Mouse (Mus musculus) stomach, embryonic 14.5 days (tissue): Measurements from ENCODE around the gene Mettl15. TPM values are rescaled to one million over a fixed set of nuclear protein-coding genes. Genes with fewer than 3 reads are reported as not detected.

Experiments
- microRNA-seq: library from miRNA; unstranded; fragments of <30 nt; microRNA quantifications from one replicate; pipeline ENCODE4, GENCODE M21; 2016
- polyA plus RNA-seq: library from polyadenylated mRNA; unstranded; fragments of >200 nt; fragmentation: Nextera tagmentation; extraction: Ambion mirVana; gene quantifications from 2 replicates; pipeline ENCODE4 v1.2.1, GENCODE M21; 2014

Gene Mettl15
- polyA plus RNA-seq, 1 experiment from 2014 or later = 16.7 TPM

Small RNA genes within 50 kb of the gene (microRNA-seq; reads per million reads assigned to microRNA genes)
- gene Gm24115 = not detected

Other genes starting within 250 kb of the Mettl15 start
- gene Kif18a, start within 50 bp of the Mettl15 start, polyA plus RNA-seq = 24.4 and 25.0 TPM in 2 replicates